Mouse (Mus musculus) neural tube, embryonic 14.5 days (tissue): ENCODE data around the gene Cdc42. TPM values are rescaled to one million over a fixed set of nuclear protein-coding genes. Genes with fewer than 3 reads are reported as not detected.

Experiments
- ATAC-seq: fragments of 200-750 bp; cut with Nextera tagmentation; 2 replicates; pipeline ENCODE4 v1.8.0; 2017; ENCODE audit warnings: low read depth, mild to moderate bottlenecking, moderate TSS enrichment, moderate library complexity
- H3K27ac ChIP-seq: fragments of 300-500 bp; sonication (generic); 2 replicates; pipeline ENCODE4 v1.5.1; 2014; ENCODE audit warnings: low read depth, mild to moderate bottlenecking, control low read depth, low read length, moderate library complexity, mixed read lengths
- H3K27me3 ChIP-seq: fragments of 300-500 bp; sonication (generic); 2 replicates; pipeline ENCODE4 v1.6.1; 2014; ENCODE audit warnings: low read length; ENCODE audit not compliant: control insufficient read depth, insufficient read depth
- H3K36me3 ChIP-seq: fragments of 300-500 bp; sonication (generic); 2 replicates; pipeline ENCODE4 v1.6.1; 2014; ENCODE audit warnings: low read length, mixed read lengths; ENCODE audit not compliant: control insufficient read depth, insufficient read depth
- H3K4me1 ChIP-seq: fragments of 300-500 bp; sonication (generic); 2 replicates; pipeline ENCODE4 v1.6.1; 2014; ENCODE audit warnings: low read length; ENCODE audit not compliant: control insufficient read depth, insufficient read depth
- H3K4me2 ChIP-seq: fragments of 300-500 bp; sonication (generic); 2 replicates; pipeline ENCODE4 v1.6.1; 2014; ENCODE audit warnings: mild to moderate bottlenecking, low read depth, low read length, control low read depth
- H3K4me3 ChIP-seq: fragments of 300-500 bp; sonication (generic); 2 replicates; pipeline ENCODE4 v1.5.1; 2014; ENCODE audit warnings: low read depth, low read length, control low read depth, mixed read lengths
- H3K9ac ChIP-seq: fragments of 300-500 bp; sonication (generic); replicated peaks from 2 replicates; pipeline ENCODE4 v1.6.1; 2014; ENCODE audit warnings: low read depth, mild to moderate bottlenecking, control low read depth, low read length, mixed read lengths
- H3K9me3 ChIP-seq: fragments of 300-500 bp; sonication (generic); 2 replicates; pipeline ENCODE4 v1.6.1; 2016; ENCODE audit warnings: low read length; ENCODE audit not compliant: control insufficient read depth
- WGBS: fragments of 180-500 bp; shearing (Covaris S2); extraction: QIAGEN DNeasy Blood & Tissue Kit; methylation state at CpG from one replicate; pipeline ENCODE4 v1.1.7; 2014; 5-methylcytosine and 5-hydroxymethylcytosine counted together
- polyA plus RNA-seq: library from polyadenylated mRNA; unstranded; fragments of >200 nt; fragmentation: Nextera tagmentation; extraction: Ambion mirVana; gene quantifications from 2 replicates; pipeline ENCODE4 v1.2.1, GENCODE M21; 2014

The Cdc42 gene
- polyA plus RNA-seq, 1 experiment from 2014 or later: 1,001 TPM

- 85% methylated on average over 19 of the region's 19 CpGs for WGBS
- Histone ChIP-seq H3K27ac (no peak overlapping the region), H3K4me3 (no peak overlapping the region), H3K4me2 (no peak overlapping the region), H3K9me3 (no peaks in the 10 kb centered on the region), H3K4me1 (peaks cover 3% of the 10 kb centered on the region; the same call in 1 of the 2 replicates), H3K36me3 (no peaks in the 10 kb centered on the region), H3K9ac (no peak overlapping the region), H3K27me3 (no peaks in the 10 kb centered on the region)
- ATAC-seq: no peak
These were observed 8.0 kb upstream of the Cdc42 start for GRCm38 (mm10) chr4:137365356-137366062.

- H3K27ac ChIP-seq: no peak overlapping the region
- no peaks in the 10 kb centered on the region for H3K36me3 ChIP-seq
- H3K9ac ChIP-seq: no peak overlapping the region
- ATAC-seq: no peak
- H3K9me3 ChIP-seq: no peaks in the 10 kb centered on the region
- H3K4me2 ChIP-seq: no peak overlapping the region
- H3K27me3 ChIP-seq: no peaks in the 10 kb centered on the region
- H3K4me1 ChIP-seq: no peaks in the 10 kb centered on the region
- no peak overlapping the region for H3K4me3 ChIP-seq
- WGBS: 90% methylated on average over 6 of the region's 6 CpGs
These were observed 7.3 kb upstream of the Cdc42 start for GRCm38 (mm10) chr4:137364826-137365225.

DNA sequence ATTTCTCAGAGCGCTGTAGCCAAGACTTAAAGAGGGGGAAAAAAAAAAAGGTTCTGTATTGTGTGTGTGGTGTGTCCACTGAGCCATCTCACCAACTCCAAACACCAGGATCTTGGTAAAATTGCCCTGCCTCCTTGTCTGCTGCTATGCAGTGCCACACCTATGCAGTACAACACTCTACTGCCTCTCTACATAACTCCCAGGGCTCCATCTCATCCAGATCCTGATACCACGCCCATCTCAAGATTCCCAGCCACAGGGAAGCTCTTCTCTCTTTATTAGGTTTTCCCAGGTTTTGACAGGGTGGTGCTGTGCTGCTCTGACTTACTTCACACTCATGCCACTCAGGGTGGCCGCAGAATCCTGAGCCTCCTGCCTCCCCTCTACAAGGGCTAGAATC, 3.5 kb upstream of the Cdc42 start:
- WGBS: 66% methylated on average over 3 of the region's 3 CpGs
- Histone ChIP-seq H3K9me3 (no peaks in the 10 kb centered on the region), H3K4me2 (no peak overlapping the region), H3K36me3 (no peaks in the 10 kb centered on the region), H3K4me1 (peaks cover 4% of the 10 kb centered on the region; the same call in 1 of the 2 replicates), H3K4me3 (no peak overlapping the region), H3K27me3 (no peaks in the 10 kb centered on the region), H3K9ac (no peak overlapping the region), H3K27ac (no peak overlapping the region)
- no peak for ATAC-seq

GRCm38 (mm10) chr4:137358291-137359002, 927 bp upstream of the Cdc42 start:
- WGBS: 66% methylated on average over 14 of the region's 14 CpGs

GRCm38 (mm10) chr4:137356674-137357510, 628 bp downstream of the Cdc42 start:
- peak; percentile 72 for ATAC-seq

More at GRCm38 (mm10) chr4:137358291-137359002, 927 bp upstream of the Cdc42 start:
- H3K4me3 ChIP-seq: no peak overlapping the region
- H3K4me2 ChIP-seq: no peak overlapping the region
- H3K36me3 ChIP-seq: no peaks in the 10 kb centered on the region
- no peaks in the 10 kb centered on the region for H3K27me3 ChIP-seq
- no peak for ATAC-seq
- no peak overlapping the region for H3K27ac ChIP-seq
- no peak overlapping the region for H3K9ac ChIP-seq
- H3K4me1 ChIP-seq: peaks cover 15% of the 10 kb centered on the region
- no peaks in the 10 kb centered on the region for H3K9me3 ChIP-seq

GRCm38 (mm10) chr4:137350627-137351026, 6.9 kb downstream of the Cdc42 start:
- Histone ChIP-seq H3K4me2 (no peak overlapping the region), H3K9ac (no peak overlapping the region), H3K36me3 (no peaks in the 10 kb centered on the region), H3K4me3 (no peak overlapping the region), H3K9me3 (no peaks in the 10 kb centered on the region), H3K27ac (no peak overlapping the region), H3K27me3 (no peaks in the 10 kb centered on the region), H3K4me1 (peaks cover 16% of the 10 kb centered on the region)
- no peak for ATAC-seq

More at GRCm38 (mm10) chr4:137356674-137357510, 628 bp downstream of the Cdc42 start:
- WGBS: under 1% methylated on average over 41 of the region's 90 CpGs
- peaks cover 23% of the 10 kb centered on the region for H3K4me1 ChIP-seq
- H3K9me3 ChIP-seq: no peaks in the 10 kb centered on the region
- H3K27me3 ChIP-seq: no peaks in the 10 kb centered on the region
- peak overlapping the region; percentile 100 for H3K9ac ChIP-seq
- H3K4me3 ChIP-seq: peak overlapping the region; percentile 93
- peak overlapping the region; percentile 98 for H3K27ac ChIP-seq
- peak overlapping the region; percentile 65 for H3K4me2 ChIP-seq
- no peaks in the 10 kb centered on the region for H3K36me3 ChIP-seq

- 100% methylated on average over 1 of the region's 1 CpGs for WGBS
- no peaks in the 10 kb centered on the region for H3K9me3 ChIP-seq
- no peaks in the 10 kb centered on the region for H3K27me3 ChIP-seq
- no peaks in the 10 kb centered on the region for H3K36me3 ChIP-seq
- no peak overlapping the region for H3K9ac ChIP-seq
- H3K4me1 ChIP-seq: no peaks in the 10 kb centered on the region
- no peak overlapping the region for H3K27ac ChIP-seq
- no peak overlapping the region for H3K4me2 ChIP-seq
- no peak for ATAC-seq
- H3K4me3 ChIP-seq: no peak overlapping the region
These were observed 11.7 kb downstream of the Cdc42 start for GRCm38 (mm10) chr4:137345790-137346189.

- no peaks in the 10 kb centered on the region for H3K27me3 ChIP-seq
- no peaks in the 10 kb centered on the region for H3K9me3 ChIP-seq
- no peaks in the 10 kb centered on the region for H3K36me3 ChIP-seq
- H3K4me2 ChIP-seq: no peak overlapping the region
- H3K27ac ChIP-seq: no peak overlapping the region
- H3K4me3 ChIP-seq: no peak overlapping the region
- 81% methylated on average over 2 of the region's 2 CpGs for WGBS
- ATAC-seq: no peak
- no peak overlapping the region for H3K9ac ChIP-seq
- no peaks in the 10 kb centered on the region for H3K4me1 ChIP-seq
These were observed 12.4 kb downstream of the Cdc42 start for GRCm38 (mm10) chr4:137345112-137345511.
